11 mouse cellular contexts compared by ENCODE assay signal in genomic region chr4:125534449-125534848, GRCm38 (mm10). TPM values are rescaled to one million over a fixed set of nuclear protein-coding genes. Genes with fewer than 3 reads are reported as not detected.
A peak's percentile ranks its signal among the peaks of the same experiment; 100 is the strongest.
DNase-seq lines count a peak whose midpoint lies in the region; ATAC-seq and TF ChIP-seq lines count a peak whose summit lies in the region.
"Had no signal": no experiment of that assay in that cellular context is flagged by ENCODE, and none has a peak within 500 bp of the region (broad histone marks: within the 10 kb centered on the region; RNA-seq: fewer than 3 reads in every experiment).

No protein-coding gene starts in this region.

- H3K4me3 ChIP-seq in forebrain, postnatal 0 days (ENCODE audit: low read depth, low read length) = no peak overlapping the region
- no peak overlapping the region for H3K4me3 ChIP-seq in midbrain, embryonic 15.5 days
- H3K4me3 ChIP-seq in intestine, embryonic 16.5 days (ENCODE audit: low read length) = no peak overlapping the region

- H3K27me3 ChIP-seq in forebrain, postnatal 0 days (ENCODE audit: insufficient read depth, low read length) = no peaks in the 10 kb centered on the region
- no peaks in the 10 kb centered on the region for H3K27me3 ChIP-seq in midbrain, embryonic 15.5 days (replicated peaks)
- H3K27me3 ChIP-seq in intestine, embryonic 16.5 days (replicated peaks; ENCODE audit: control insufficient read depth, insufficient read depth, low read length) = peaks cover 10% of the 10 kb centered on the region

- 7% methylated on average over 8 of the region's 8 CpGs for WGBS in forebrain, postnatal 0 days
- 6% methylated on average over 8 of the region's 8 CpGs for WGBS in midbrain, embryonic 15.5 days
- WGBS in intestine, embryonic 16.5 days = 4% methylated on average over 8 of the region's 8 CpGs

- H3K9ac ChIP-seq in forebrain, postnatal 0 days = no peak overlapping the region
- no peak overlapping the region for H3K9ac ChIP-seq in midbrain, embryonic 15.5 days
- H3K9ac ChIP-seq in intestine, embryonic 16.5 days (ENCODE audit: low read depth, low read length) = no peak overlapping the region

- TF ChIP-seq CTCF in forebrain, postnatal 0 days (IDR thresholded peaks at IDR 0.05; ENCODE audit: low read depth) = no peak

- no peak overlapping the region for H3K4me2 ChIP-seq in forebrain, postnatal 0 days (ENCODE audit: low read depth)
- no peak overlapping the region for H3K4me2 ChIP-seq in midbrain, embryonic 15.5 days
- no peak overlapping the region for H3K4me2 ChIP-seq in intestine, embryonic 16.5 days (ENCODE audit: low read depth, low read length)

- ATAC-seq in forebrain, postnatal 0 days = peak; percentile 40
- ATAC-seq in midbrain, embryonic 15.5 days (replicated peaks) = peak; percentile 57
- no peak; the same call in 1 of the 2 replicates for ATAC-seq in intestine, embryonic 16.5 days
- no peak for ATAC-seq in CD4-positive, CD25-positive, alpha-beta regulatory T cell, adult 4 months

- H3K9me3 ChIP-seq in forebrain, postnatal 0 days (ENCODE audit: low read length) = no peaks in the 10 kb centered on the region
- H3K9me3 ChIP-seq in midbrain, embryonic 15.5 days = no peaks in the 10 kb centered on the region
- H3K9me3 ChIP-seq in intestine, embryonic 16.5 days (ENCODE audit: control insufficient read depth, low read length) = no peaks in the 10 kb centered on the region

- intact Hi-C loops in heart, postnatal 14 days (cut with DNase I) = no loop called here

- no peaks in the 10 kb centered on the region for H3K36me3 ChIP-seq in forebrain, postnatal 0 days (ENCODE audit: insufficient read depth)
- H3K36me3 ChIP-seq in midbrain, embryonic 15.5 days (replicated peaks) = no peaks in the 10 kb centered on the region
- H3K36me3 ChIP-seq in intestine, embryonic 16.5 days (ENCODE audit: control insufficient read depth, insufficient read depth, low read length) = no peaks in the 10 kb centered on the region
- H3K36me3 ChIP-seq: G1E had no signal

- DNase-seq in WW6 (ENCODE audit: low read depth, low spot score) = peak; percentile 76
- DNase-seq in cerebellum, adult 8-10 months = peak; percentile 12
- DNase-seq in forebrain, postnatal 0 days = peak; percentile 19
- DNase-seq in heart, postnatal 14 days = no peak
- DNase-seq in urinary bladder, postnatal 4 days (ENCODE audit: low spot score in 2 of 2) = no peak
- DNase-seq: gastrocnemius, postnatal 10 days had no signal

- peaks cover 4% of the 10 kb centered on the region; the same call in 1 of the 2 replicates for H3K4me1 ChIP-seq in forebrain, postnatal 0 days (ENCODE audit: insufficient read depth)
- peaks cover 24% of the 10 kb centered on the region for H3K4me1 ChIP-seq in midbrain, embryonic 15.5 days
- no peaks in the 10 kb centered on the region for H3K4me1 ChIP-seq in intestine, embryonic 16.5 days (ENCODE audit: control insufficient read depth, insufficient read depth, low read length)

- peak overlapping the region; percentile 57 for H3K27ac ChIP-seq in forebrain, postnatal 0 days (ENCODE audit: low read depth, low read length)
- H3K27ac ChIP-seq in midbrain, embryonic 15.5 days = no peak overlapping the region
- no peak overlapping the region for H3K27ac ChIP-seq in intestine, embryonic 16.5 days (ENCODE audit: low read length)

RNA-seq across cellular contexts. Expression of gene Grik3, which starts 43.9 kb away (rescaled TPM):
- 21.5 and 23.1 TPM in 2 replicates for total RNA-seq in forebrain, postnatal 0 days (2014; rRNA removed)
- polyA plus RNA-seq in forebrain, postnatal 0 days (2015; fragmentation: Nextera tagmentation; extraction: Ambion mirVana) = 2.8 and 4.3 TPM in 2 replicates
- polyA plus RNA-seq in midbrain, embryonic 15.5 days (2015; fragmentation: Nextera tagmentation; extraction: Ambion mirVana) = 4.8 and 5.3 TPM in 2 replicates
- polyA plus RNA-seq in intestine, embryonic 16.5 days (2015; fragmentation: Nextera tagmentation; extraction: Ambion mirVana) = 0.16 and 0.18 TPM in 2 replicates
- total RNA-seq in heart, postnatal 14 days (2021) = under 1 TPM; 0.05 TPM
- polyA plus RNA-seq in CD4-positive, CD25-positive, alpha-beta regulatory T cell, adult 4 months (2017; shearing (Covaris generic)) = not detected
- total RNA-seq: liver, adult 2 months had no signal
- polyA plus RNA-seq: G1E had no signal

Comparison
In these comparisons a context has a peak if more than half of its experiments do, and no peak if none do; other contexts are left out.
1. DNase-seq: peak in WW6 (single experiment), cerebellum, adult 8-10 months (single experiment) and forebrain, postnatal 0 days (single experiment); none in heart, postnatal 14 days (0 of 2) and urinary bladder, postnatal 4 days (0 of 2).
2. ATAC-seq: peak in forebrain, postnatal 0 days (single experiment) and midbrain, embryonic 15.5 days (single experiment); none in intestine, embryonic 16.5 days (single experiment) and CD4-positive, CD25-positive, alpha-beta regulatory T cell, adult 4 months (single experiment).